Mouse (Mus musculus) embryonic stem cell, embryonic (primary cell): Measurements from ENCODE around the gene Lpar2.

Experiments used
- CTCF ChIA-PET, 4 experiments: fragments of 300-600 bp in 2 of 4; fragments of 350-600 bp in 2 of 4; sonication (Branson Sonifier 250); formaldehyde crosslinking; loops; one replicate each; lab custom pipeline; 2022; ENCODE audit warnings: inconsistent platforms in 2 of 4; lab: Charles Lee
- POLR2A ChIA-PET, 4 experiments: fragments of 300-600 bp in 2 of 4; fragments of 350-600 bp in 2 of 4; sonication (Branson Sonifier 250); formaldehyde crosslinking; loops; one replicate each; lab custom pipeline; 2022; ENCODE audit warnings: antibody characterized with exemption in 4 of 4, inconsistent platforms in 1 of 4; lab: Charles Lee

The Lpar2 gene

DNA sequence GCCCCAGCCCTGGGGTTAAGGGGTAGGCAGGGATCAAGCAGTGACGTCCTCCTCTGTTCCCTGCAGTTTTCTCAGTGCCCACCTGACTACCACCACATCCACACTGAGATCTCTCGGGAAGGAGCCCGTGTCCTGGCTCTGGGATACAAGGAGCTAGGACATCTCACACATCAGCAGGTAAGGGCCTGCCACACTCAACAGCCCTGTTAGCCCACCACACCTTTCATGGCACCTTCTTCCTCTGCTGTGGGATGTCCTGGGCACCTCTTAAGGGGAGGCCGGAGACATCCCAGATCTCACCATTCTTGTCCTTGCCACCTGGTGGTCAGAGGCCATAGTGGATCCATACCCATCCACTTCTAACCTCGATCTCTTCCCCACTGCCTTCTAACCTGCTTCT, 22.3 kb upstream of the Lpar2 start:
- CTCF ChIA-PET = no interaction called here
- POLR2A ChIA-PET = interaction anchor here in 2 of 4 experiments (0.7 to 1.5 kb wide), 7 partner anchors 9 to 50 kb away, joined by 3 to 4 read pairs (median 3); partner anchors contain the start of genes Zfp963 (in 2 of the 2) and Gm20422 (in 1 of the 2)

DNA sequence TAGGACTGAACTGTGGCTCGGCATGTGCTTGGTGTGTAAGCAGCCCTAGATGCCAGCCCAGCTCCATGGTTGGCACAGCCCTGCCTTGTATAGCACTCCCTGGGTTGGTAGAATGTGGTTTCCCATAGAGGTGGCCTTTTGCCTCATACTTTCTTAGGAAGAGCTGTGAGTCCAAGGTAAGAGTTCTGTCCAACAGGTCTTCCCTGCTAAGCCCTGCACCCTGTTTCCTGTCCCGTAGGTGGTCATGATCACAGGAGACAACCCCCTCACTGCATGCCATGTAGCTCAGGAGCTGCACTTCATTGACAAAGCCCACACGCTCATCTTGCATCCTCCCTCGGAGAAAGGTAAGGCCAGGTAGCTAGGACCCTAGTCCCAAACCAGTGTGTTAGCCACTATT, 20.4 kb upstream of the Lpar2 start:
- ChIA-PET POLR2A (interaction anchor here in 3 of 4 experiments (0.9 to 3.9 kb wide), 5 partner anchors 9 to 20 kb away, joined by 3 to 20 read pairs (median 7); partner anchors contain the start of genes Atp13a1 (in 1 of the 3) and Zfp866 (in 1 of the 3)), CTCF (interaction anchor here in 1 of 4 experiments (0.5 kb wide), 1 partner anchor 20 kb away, joined by 3 read pairs; the partner anchor contains the start of gene Lpar2)

DNA sequence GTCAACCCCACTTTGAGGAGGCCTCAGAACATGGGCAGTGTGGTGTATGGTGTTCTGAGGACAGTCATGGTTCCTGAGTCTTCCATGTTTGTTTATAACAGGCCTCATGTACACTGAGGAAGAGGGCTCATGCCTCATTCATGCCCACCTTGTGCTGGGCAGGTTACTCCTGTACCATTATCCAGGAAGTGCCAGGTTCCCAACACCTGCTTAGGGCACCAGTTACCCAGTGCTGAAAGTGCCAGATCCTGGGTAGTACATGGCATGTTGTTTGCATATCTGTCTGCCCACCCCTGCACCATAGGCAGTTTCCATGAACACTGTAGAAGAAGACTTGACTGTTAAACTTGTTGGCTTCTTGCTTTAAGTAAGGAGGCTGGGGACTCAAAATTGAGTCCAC, 20.0 kb upstream of the Lpar2 start:
- CTCF ChIA-PET = interaction anchor here in 2 of 4 experiments (0.5 to 0.6 kb wide), 2 partner anchors 20 to 418 kb away, joined by 3 read pairs; partner anchors contain the start of gene Lpar2 (in 1 of the 2)

DNA sequence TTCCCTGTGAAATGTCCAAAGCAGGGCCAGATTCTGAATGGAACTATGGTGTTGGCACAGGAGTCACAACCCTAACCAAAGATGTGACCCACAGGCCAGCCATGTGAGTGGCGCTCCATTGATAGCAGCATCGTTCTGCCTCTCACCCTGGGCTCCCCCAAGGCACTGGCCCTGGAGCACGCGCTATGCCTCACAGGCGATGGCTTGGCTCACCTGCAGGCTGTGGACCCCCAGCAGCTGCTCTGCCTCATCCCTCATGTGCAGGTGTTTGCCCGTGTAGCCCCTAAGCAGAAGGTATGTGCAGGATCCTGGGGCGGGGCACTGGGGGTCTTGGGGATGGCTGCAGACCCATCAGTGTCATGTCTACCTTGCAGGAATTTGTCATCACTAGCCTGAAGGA, 18.9 kb upstream of the Lpar2 start:
- ChIA-PET CTCF (no interaction called here), POLR2A (interaction anchor here in 3 of 4 experiments (0.8 to 3.9 kb wide), 6 partner anchors 11 to 133 kb away, joined by 3 to 20 read pairs (median 6); partner anchors contain the start of gene Gm20422 (in 1 of the 3))

More for the DNA sequence above, 20.0 kb upstream of the Lpar2 start:
- POLR2A ChIA-PET = interaction anchor here in 3 of 4 experiments (1.1 to 3.9 kb wide), 4 partner anchors 10 to 19 kb away, joined by 5 to 20 read pairs (median 8); no protein-coding TSS in a partner anchor

DNA sequence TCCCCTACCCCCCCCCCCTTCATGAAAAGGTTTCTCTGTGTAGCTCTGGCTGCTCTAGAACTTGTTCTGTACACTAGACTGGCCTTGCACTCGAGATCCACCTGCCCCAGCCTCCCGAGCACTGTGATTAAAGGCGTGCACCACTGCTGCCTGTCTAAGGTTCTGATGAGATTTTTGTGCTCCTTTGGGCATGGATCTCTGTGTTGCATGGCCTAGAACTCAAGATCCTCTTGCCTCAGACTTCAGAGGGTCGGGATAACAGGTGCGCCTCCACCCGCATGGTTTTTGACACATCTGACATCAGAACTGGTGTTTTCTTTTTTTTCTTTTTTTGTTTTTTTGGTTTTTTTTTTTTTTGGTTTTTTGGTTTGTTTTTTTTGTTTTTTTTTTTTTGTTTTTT, 17.7 kb upstream of the Lpar2 start:
- ChIA-PET POLR2A (interaction anchor here in 1 of 4 experiments (1.5 to 3.9 kb wide), 4 partner anchors 12 to 33 kb away, joined by 3 to 20 read pairs (median 4); partner anchors contain the start of genes Atp13a1 and Zfp866), CTCF (no interaction called here)

DNA sequence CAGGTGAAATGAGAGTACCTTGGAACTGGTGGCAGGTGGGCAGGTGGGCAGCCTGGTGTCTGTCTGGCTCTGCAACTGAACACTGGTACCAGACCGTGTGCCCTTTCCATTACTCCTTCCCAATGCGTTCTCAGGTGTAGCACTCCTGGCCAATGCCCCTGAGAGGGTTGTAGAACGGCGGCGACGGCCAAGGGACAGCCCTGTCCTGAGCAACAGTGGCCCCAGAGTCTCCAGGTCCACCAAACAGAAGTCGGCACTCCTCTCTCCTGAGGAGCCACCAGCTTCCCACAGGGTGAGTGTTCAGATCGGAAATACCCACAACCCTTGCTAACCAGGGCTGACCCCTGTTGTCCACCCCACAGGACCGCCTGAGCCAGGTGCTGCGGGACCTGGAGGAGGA, 17.1 kb upstream of the Lpar2 start:
- CTCF ChIA-PET = no interaction called here
- POLR2A ChIA-PET = interaction anchor here in 2 of 4 experiments (1.1 to 1.6 kb wide), 8 partner anchors 10 to 88 kb away, joined by 3 to 5 read pairs (median 3); partner anchors contain the start of genes Atp13a1 (in 1 of the 2), Gm20422 (in 1 of the 2) and Zfp866 (in 1 of the 2)

DNA sequence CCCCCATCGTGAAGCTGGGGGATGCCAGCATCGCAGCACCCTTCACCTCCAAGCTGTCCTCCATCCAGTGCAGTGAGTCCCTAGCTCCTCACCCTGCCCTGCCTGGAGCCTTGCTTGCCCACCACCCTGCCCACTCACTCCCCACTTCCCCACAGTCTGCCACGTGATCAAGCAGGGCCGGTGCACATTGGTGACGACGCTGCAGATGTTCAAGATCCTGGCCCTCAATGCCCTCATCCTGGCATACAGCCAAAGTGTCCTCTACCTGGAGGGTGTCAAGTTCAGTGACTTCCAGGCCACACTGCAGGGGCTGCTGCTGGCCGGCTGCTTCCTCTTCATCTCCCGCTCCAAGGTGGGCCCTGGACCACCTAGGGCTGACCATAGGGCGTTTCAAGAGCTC, 16.7 kb upstream of the Lpar2 start:
- POLR2A ChIA-PET = interaction anchor here in 2 of 4 experiments (0.8 to 1.6 kb wide), 9 partner anchors 9 to 89 kb away, joined by 3 to 5 read pairs (median 3); partner anchors contain the start of genes Atp13a1 (in 1 of the 2), Gm20422 (in 1 of the 2) and Zfp866 (in 1 of the 2)
- CTCF ChIA-PET = interaction anchor here in 1 of 4 experiments (0.5 kb wide), 1 partner anchor 245 kb away, joined by 3 read pairs; no protein-coding TSS in a partner anchor

DNA sequence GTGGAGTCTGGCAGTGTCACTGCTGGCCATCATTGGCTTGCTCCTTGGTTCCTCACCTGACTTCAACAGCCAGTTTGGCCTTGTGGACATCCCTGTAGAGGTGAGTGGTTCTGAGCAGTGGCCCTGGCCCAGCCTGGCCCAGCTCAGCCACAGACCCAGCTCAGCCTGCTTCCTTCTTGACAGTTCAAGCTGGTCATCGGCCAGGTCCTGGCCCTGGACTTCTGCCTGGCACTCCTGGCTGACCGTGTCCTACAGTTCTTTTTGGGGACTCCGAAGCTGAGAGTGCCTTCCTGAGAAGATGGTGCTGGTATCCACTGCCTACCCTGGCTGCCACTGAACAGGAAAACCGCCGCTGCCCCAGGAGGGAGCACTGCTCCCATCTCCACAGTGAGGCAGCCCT, 15.0 kb upstream of the Lpar2 start:
- CTCF ChIA-PET = no interaction called here
- POLR2A ChIA-PET = interaction anchor here in 1 of 4 experiments (1.0 to 2.9 kb wide), 3 partner anchors 14 to 40 kb away, joined by 4 to 9 read pairs (median 4); partner anchors contain the start of genes Atp13a1 and Zfp866

DNA sequence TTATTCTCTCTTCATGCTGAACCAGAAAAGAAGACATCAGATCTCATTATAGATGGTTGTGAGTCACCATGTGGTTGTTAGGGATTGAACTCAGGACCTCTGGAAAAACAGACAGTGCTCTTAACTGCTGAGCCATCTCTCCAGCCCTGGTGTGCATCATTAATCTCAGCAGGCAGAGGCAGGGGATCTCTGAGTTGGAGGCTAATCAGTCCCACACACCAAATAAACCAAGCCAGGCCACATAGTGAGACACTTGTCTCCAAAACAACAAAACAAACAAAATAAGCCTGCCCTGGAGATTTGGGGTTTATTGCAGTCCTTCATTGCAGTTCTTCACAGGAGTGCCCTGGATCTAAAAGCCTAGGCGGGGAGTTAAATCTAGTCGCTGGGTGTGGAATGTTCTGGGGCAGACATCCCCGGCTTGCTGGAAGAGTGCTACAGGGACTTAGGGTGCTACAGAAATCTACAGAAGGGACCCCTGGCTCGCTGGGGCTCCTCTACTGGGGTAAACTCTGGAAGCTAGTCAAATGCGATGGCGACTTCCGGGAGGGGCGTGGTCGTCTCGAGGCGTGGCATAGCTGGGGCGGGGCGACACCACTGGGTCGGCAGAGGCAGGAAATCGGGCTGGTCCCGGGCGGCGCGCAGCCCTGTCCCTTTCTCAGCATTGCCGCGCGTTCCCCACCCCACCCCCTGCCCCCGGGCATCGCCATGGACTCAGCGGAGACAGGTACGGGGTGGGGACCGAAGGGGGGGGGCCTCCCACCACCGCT, 13.9 kb upstream of the Lpar2 start, which contains the start of gene Gmip:
Gene Gmip, plus strand, starts transcription at position 586 of the 770 bp plus-strand sequence.
- ChIA-PET CTCF (interaction anchor here in 1 of 4 experiments (1.0 kb wide), 1 partner anchor 9 kb away, joined by 6 read pairs; no protein-coding TSS in a partner anchor), POLR2A (interaction anchor here in 3 of 4 experiments (0.6 to 2.9 kb wide), 29 partner anchors 9 to 345 kb away, joined by 3 to 19 read pairs (median 3); partner anchors contain the start of genes Gm20422 (in 3 of the 3), Lpar2 (in 3 of the 3), Zfp868 (in 3 of the 3) and Pbx4 (in 2 of the 3))

DNA sequence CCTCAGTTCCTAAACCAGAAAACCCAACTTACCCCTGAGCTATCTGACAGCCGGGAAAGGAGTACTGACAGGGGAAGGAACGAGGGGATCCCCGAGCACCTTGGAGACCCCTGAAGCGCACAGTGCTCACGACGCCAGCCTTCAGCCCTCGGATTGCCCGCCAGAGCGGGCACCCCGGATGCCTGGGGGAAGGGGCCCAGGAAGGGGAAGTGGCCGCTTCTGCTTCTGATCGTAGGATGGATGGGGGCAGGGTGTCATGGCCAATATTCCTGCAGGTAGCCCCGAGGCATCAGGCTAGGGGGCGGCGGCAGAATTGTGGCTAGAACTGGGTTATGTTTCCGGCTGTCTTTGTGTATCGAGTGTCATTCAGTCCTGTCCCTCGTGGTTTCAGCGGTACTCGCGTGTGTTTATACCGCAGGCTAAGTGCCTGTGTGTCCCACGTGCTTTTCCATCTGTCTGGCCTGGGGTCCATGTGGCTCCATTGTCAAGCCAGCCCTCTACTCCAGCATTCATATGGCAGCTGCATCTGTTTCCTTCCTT, 13.3 kb upstream of the Lpar2 start:
- ChIA-PET POLR2A (interaction anchor here in 3 of 4 experiments (0.6 to 2.9 kb wide), 27 partner anchors 9 to 344 kb away, joined by 3 to 19 read pairs (median 3); partner anchors contain the start of genes Gm20422 (in 3 of the 3), Lpar2 (in 3 of the 3), Pbx4 (in 2 of the 3) and Zfp868 (in 2 of the 3)), CTCF (interaction anchor here in 2 of 4 experiments (0.7 to 1.0 kb wide), 2 partner anchors 8 to 16 kb away, joined by 3 to 6 read pairs; no protein-coding TSS in a partner anchor)

DNA sequence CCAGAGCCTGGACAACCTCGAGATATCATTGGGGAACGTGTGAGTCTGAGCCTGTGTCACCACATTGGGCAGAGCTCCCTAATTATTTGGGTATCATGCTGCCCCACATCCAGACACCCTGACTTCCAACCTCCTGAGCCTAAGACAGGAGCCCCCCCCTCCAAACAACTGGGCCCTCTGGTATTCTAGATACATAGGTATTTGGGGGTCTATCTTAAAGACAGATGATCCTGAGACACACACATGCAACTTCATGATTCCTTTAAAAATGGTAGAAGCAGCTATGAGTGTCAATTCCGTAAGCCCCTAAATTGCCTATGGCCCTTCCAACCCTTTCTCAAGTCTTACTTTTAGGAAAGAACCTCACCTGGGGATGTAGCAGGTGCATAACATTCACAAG, 12.4 kb upstream of the Lpar2 start:
- ChIA-PET POLR2A (interaction anchor here in 2 of 4 experiments (1.1 to 2.9 kb wide), 6 partner anchors 12 to 39 kb away, joined by 3 to 19 read pairs (median 5); partner anchors contain the start of genes Atp13a1 (in 1 of the 2), Lpar2 (in 1 of the 2), Pbx4 (in 1 of the 2) and Zfp866 (in 1 of the 2)), CTCF (interaction anchor here in 1 of 4 experiments (0.7 kb wide), 1 partner anchor 17 kb away, joined by 3 read pairs; no protein-coding TSS in a partner anchor)

DNA sequence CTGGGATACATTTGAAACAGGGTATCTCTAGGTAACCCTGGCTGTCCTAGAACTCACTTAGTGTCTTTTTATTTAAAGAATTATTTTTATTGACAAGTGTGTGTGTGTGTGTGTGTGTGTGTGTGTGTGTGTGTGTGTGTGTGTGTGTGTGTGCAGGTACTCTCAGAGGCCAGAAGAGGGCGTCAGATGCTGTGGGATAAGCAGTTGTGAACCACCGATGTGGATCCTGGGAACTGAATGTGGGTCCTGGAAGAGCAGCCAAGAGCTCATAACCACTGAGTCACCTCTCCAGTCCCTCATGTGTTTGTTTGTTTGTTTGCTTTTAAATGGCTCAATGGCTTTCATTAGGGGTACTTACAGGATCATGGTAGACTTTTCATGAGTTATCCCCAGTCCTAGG, 7.3 kb upstream of the Lpar2 start:
- ChIA-PET CTCF (interaction anchor here (0.6 to 1.3 kb wide), 10 partner anchors 15 to 1815 kb away, joined by 3 to 8 read pairs (median 4); partner anchors contain the start of genes Pbx4 (in 1 of the 4) and Zfp868 (in 1 of the 4)), POLR2A (interaction anchor here in 3 of 4 experiments (0.6 to 2.3 kb wide), 18 partner anchors 9 to 357 kb away, joined by 3 to 9 read pairs (median 4); partner anchors contain the start of genes Cilp2 (in 1 of the 3), Pbx4 (in 1 of the 3) and Zfp963 (in 1 of the 3))

DNA sequence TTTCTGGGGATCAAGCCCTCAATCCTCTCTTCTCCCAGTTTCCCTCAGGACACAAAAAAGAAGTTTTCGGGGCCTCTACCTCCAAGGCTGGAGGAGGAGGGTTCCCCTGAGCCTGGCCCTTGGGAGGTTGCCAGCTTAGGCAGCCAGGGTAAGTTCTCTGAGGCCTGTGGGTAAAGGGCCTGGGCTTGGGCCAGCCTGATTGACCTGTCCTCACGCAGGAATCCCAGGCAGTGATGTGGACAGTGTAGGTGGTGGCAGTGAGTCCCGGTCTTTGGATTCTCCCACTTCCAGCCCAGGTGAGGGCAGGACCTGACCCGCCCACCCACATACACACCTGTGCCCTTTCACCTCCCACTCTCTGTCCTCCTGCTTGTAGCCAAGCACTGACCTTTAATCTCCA, 6.8 kb upstream of the Lpar2 start:
- ChIA-PET POLR2A (interaction anchor here in 3 of 4 experiments (0.9 to 2.3 kb wide), 16 partner anchors 9 to 186 kb away, joined by 3 to 9 read pairs (median 4); partner anchors contain the start of genes Cilp2 (in 1 of the 3), Pbx4 (in 1 of the 3) and Zfp963 (in 1 of the 3)), CTCF (interaction anchor here (0.6 to 1.3 kb wide), 10 partner anchors 16 to 1814 kb away, joined by 3 to 8 read pairs (median 4); partner anchors contain the start of genes Pbx4 (in 1 of the 4) and Zfp868 (in 1 of the 4))

DNA sequence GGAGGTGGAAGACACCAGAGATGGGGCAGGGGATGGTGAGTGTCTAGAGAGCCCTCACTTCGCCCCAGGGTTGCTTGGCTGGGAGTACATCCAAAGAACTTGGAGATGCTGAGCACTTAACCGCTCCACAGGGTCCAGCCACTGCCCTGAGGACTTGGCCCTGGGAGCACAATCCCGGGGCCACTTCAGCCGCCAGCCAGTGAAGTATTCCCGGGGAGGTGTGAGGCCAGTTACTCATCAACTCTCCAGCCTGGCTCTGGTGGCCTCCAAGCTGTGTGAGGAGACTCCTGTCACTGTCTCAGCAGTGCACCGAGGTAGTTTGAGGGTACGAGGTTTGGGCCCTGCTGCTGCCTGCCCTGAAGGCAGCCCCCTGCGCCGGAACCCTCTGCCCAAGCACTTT, 1.8 kb upstream of the Lpar2 start:
- ChIA-PET CTCF (no interaction called here), POLR2A (interaction anchor here in 2 of 4 experiments (1.0 to 4.0 kb wide), 5 partner anchors 12 to 34 kb away, joined by 3 to 33 read pairs (median 19); partner anchors contain the start of genes Pbx4 (in 2 of the 2) and Gmip (in 1 of the 2))

DNA sequence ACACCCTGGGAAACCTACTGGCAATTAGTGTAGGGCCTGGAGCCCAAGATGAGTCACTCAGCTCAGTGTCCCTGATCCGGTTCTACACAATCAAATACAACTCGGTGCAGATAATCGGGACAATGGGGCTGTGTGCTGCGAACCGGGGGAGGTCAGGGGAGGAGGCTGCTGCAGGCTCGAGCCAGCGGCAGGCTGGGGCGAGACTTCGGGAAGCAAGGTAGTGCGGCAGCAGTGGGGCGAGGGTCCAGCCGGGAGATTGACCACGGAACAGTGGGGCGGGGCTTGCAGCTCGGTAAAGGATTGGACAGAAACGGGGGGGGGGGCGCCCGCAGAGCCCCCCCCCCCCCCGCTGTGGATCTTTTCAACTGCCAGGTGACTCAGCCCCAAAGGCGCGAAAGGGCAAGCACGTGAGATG, 251 bp upstream of the Lpar2 start:
- POLR2A ChIA-PET = interaction anchor here (0.5 to 4.0 kb wide), 70 partner anchors 8 to 1017 kb away, joined by 3 to 38 read pairs (median 4); partner anchors contain the start of genes Gm20422 (in 3 of the 4), Gmip (in 3 of the 4), Pbx4 (in 3 of the 4) and Zfp868 (in 3 of the 4)

DNA sequence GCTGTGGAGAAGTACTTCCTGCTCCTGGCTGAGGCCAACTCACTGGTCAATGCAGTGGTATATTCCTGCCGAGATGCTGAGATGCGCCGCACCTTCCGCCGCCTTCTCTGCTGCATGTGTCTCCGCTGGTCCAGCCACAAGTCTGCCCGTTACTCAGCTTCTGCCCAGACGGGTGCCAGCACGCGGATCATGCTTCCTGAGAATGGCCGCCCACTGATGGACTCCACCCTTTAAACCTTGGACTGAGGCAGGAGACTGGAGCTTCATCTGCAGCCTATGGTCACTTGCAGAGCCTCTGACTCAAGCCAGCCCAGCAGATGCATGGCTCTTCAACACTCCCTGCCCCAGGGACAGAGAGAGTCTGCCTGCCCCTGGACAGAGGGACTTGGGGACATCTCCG, 4.1 kb downstream of the Lpar2 start:
- POLR2A ChIA-PET = interaction anchor here in 1 of 4 experiments (1.4 to 2.1 kb wide), 4 partner anchors 9 to 77 kb away, joined by 3 to 6 read pairs (median 5); partner anchors contain the start of gene Zfp963

More for the DNA sequence above, 251 bp upstream of the Lpar2 start:
- CTCF ChIA-PET = interaction anchor here (0.6 to 1.9 kb wide), 14 partner anchors 10 to 493 kb away, joined by 3 to 11 read pairs (median 4); partner anchors contain the start of gene Pbx4 (in 3 of the 4)

More for the DNA sequence above, 4.1 kb downstream of the Lpar2 start:
- CTCF ChIA-PET = interaction anchor here in 2 of 4 experiments (0.6 to 1.3 kb wide), 2 partner anchors 9 to 300 kb away, joined by 3 read pairs; no protein-coding TSS in a partner anchor
